Mouse (Mus musculus) layer of hippocampus, adult 8-10 months (tissue): Measurements from ENCODE around the gene Lnx2. TPM values are rescaled to one million over a fixed set of nuclear protein-coding genes. Genes with fewer than 3 reads are reported as not detected.

Experiments used
- DNase-seq, 2 experiments: peaks; one replicate each; pipeline ENCODE4 v3.0.0; 2022; ENCODE audit warnings: low spot score in 2 of 2
- total RNA-seq, 4 experiments: library from RNA; stranded (reverse); gene quantifications; 2 replicates each; pipeline ENCODE4 v1.2.4; 2022

Lnx2 gene
- total RNA-seq = 1 to 10 TPM; 5.8 to 7.2 (median 6.5) TPM

- DNase-seq = peak; percentile 97 to 98
Measured at GRCm38 (mm10) chr5:147076026-147076798, at the start of gene Lnx2. Lnx2 (minus strand) TSS chr5:147076586.

- no peak for DNase-seq
Measured at GRCm38 (mm10) chr5:147125542-147126185, 49.3 kb upstream of the Lnx2 start.

- no peak for DNase-seq
Measured at GRCm38 (mm10) chr5:147124794-147125193, 48.4 kb upstream of the Lnx2 start.

- no peak for DNase-seq
Measured at GRCm38 (mm10) chr5:147121146-147121545, 44.8 kb upstream of the Lnx2 start.

- DNase-seq = no peak
Measured at GRCm38 (mm10) chr5:147117027-147117426, 40.6 kb upstream of the Lnx2 start.

GRCm38 (mm10) chr5:147115631-147116030 lies 39.2 kb upstream of the Lnx2 start:
- DNase-seq = no peak

GRCm38 (mm10) chr5:147114738-147115137 lies 38.4 kb upstream of the Lnx2 start:
- no peak for DNase-seq

GRCm38 (mm10) chr5:147108861-147109591 lies 32.6 kb upstream of the Lnx2 start:
- DNase-seq = no peak

- DNase-seq = no peak
Measured at GRCm38 (mm10) chr5:147107276-147107675, 30.9 kb upstream of the Lnx2 start.

- DNase-seq = no peak
Measured at GRCm38 (mm10) chr5:147102295-147102694, 25.9 kb upstream of the Lnx2 start.

GRCm38 (mm10) chr5:147100180-147100579 lies 23.8 kb upstream of the Lnx2 start:
- no peak for DNase-seq

GRCm38 (mm10) chr5:147098667-147099066 lies 22.3 kb upstream of the Lnx2 start:
- no peak for DNase-seq

- no peak for DNase-seq
Measured at GRCm38 (mm10) chr5:147096586-147096985, 20.2 kb upstream of the Lnx2 start.

GRCm38 (mm10) chr5:147094296-147094695 lies 17.9 kb upstream of the Lnx2 start:
- no peak for DNase-seq

- no peak for DNase-seq
Measured at GRCm38 (mm10) chr5:147092448-147092847, 16.1 kb upstream of the Lnx2 start.

GRCm38 (mm10) chr5:147090256-147090963 lies 14.0 kb upstream of the Lnx2 start:
- DNase-seq = no peak

GRCm38 (mm10) chr5:147089836-147090235 lies 13.4 kb upstream of the Lnx2 start:
- DNase-seq = no peak

- no peak for DNase-seq
Measured at GRCm38 (mm10) chr5:147086816-147087215, 10.4 kb upstream of the Lnx2 start.

- peak; percentile 35 to 58 for DNase-seq
Measured at GRCm38 (mm10) chr5:147085201-147085894, 9.0 kb upstream of the Lnx2 start.

- DNase-seq = no peak
Measured at GRCm38 (mm10) chr5:147078110-147078900, 1.9 kb upstream of the Lnx2 start.
